Mouse (Mus musculus): ENCODE data around the gene Polrmt.

DNA sequence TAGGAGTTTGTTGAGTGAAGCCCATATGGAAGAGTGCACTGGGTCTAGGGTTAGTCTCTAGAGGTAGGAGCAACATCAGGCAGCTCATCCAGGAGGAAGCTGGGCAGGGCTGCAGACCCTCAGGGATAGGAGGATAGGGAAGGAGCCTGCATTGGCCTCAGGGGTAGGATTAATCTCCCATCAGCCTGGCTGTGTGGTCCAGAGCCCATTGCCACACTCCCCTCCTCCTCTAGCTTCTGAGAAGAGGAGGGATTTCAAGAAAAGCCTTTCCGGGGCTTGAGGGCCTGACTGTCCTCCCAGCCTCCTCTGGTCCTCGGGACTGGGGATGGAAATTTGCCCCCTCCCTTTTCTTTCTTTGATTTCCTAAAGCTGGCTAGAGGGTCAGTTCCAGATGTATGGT is 32.8 kb upstream of the Polrmt start:
- TF ChIP-seq POLR2A (IDR thresholded peaks at IDR 0.05; ENCODE audit: insufficient read depth, low read depth, low read length) (no peak), CTCF (IDR thresholded peaks at IDR 0.05; ENCODE audit: insufficient read depth, low read depth, low read length) (no peak)

Data from olfactory bulb, adult 2 months (tissue).